ENCODE assay signal across 16 mouse cellular contexts in genomic region chr2:124205811-124206210, GRCm38 (mm10).
"Had no signal": no experiment of that assay in that cellular context is flagged by ENCODE, and none has a peak within 500 bp of the region (broad histone marks: within the 10 kb centered on the region; RNA-seq: fewer than 3 reads in every experiment).

No protein-coding gene starts in this region.

- H3K27ac ChIP-seq: neural tube, embryonic 13.5 days; neural tube, embryonic 15.5 days; stomach, embryonic 15.5 days; stomach, postnatal 0 days had no signal

- H3K4me1 ChIP-seq: stomach, embryonic 15.5 days had no signal

- DNase-seq: retina, postnatal 1 day; right cerebral cortex, adult 18-20 months; right cerebral cortex, postnatal 14 days; right cerebral cortex, postnatal 25 days; right cerebral cortex, postnatal 4 days; spleen, adult 18-20 months; thymus, adult 18-20 months; thymus, adult 2 months; thymus, postnatal 14 days; thymus, postnatal 25 days; thymus, postnatal 36 days; thymus, postnatal 4 days had no signal

- H3K4me3 ChIP-seq: neural tube, embryonic 13.5 days; neural tube, embryonic 15.5 days; stomach, embryonic 15.5 days had no signal

- H3K9me3 ChIP-seq: neural tube, embryonic 13.5 days; neural tube, embryonic 15.5 days; stomach, embryonic 15.5 days had no signal

- H3K36me3 ChIP-seq: neural tube, embryonic 13.5 days; neural tube, embryonic 15.5 days; stomach, embryonic 15.5 days had no signal

- H3K4me2 ChIP-seq: neural tube, embryonic 13.5 days; neural tube, embryonic 15.5 days; stomach, embryonic 15.5 days had no signal

- H3K27me3 ChIP-seq: neural tube, embryonic 13.5 days; neural tube, embryonic 15.5 days; stomach, embryonic 15.5 days had no signal

- H3K9ac ChIP-seq: neural tube, embryonic 13.5 days; neural tube, embryonic 15.5 days; stomach, embryonic 15.5 days had no signal
